Mouse (Mus musculus) hindbrain, embryonic 14.5 days (tissue): ENCODE results near the gene Igsf9. TPM values are rescaled to one million over a fixed set of nuclear protein-coding genes. Genes with fewer than 3 reads are reported as not detected.

Source experiments
- ATAC-seq: fragments of 200-750 bp; cut with Nextera tagmentation; 2 replicates; pipeline ENCODE4 v1.8.0; 2017; ENCODE audit warnings: moderate number of reproducible peaks, mild to moderate bottlenecking, moderate TSS enrichment, moderate library complexity; ENCODE audit not compliant: low FRiP score
- DNase-seq: peaks from one replicate; pipeline ENCODE4 v3.0.0-alpha.2; 2015; ENCODE audit warnings: low spot score
- H3K27ac ChIP-seq: fragments of 300-500 bp; sonication (generic); 2 replicates; pipeline ENCODE4 v1.5.1; 2014; ENCODE audit warnings: mild to moderate bottlenecking, moderate library complexity
- H3K27me3 ChIP-seq: fragments of 300-500 bp; sonication (generic); 2 replicates; pipeline ENCODE4 v1.6.1; 2014; ENCODE audit warnings: mild to moderate bottlenecking, low read length, mixed read lengths; ENCODE audit not compliant: control insufficient read depth, insufficient read depth
- H3K36me3 ChIP-seq: fragments of 300-500 bp; sonication (generic); replicated peaks from 2 replicates; pipeline ENCODE4 v1.6.1; 2014; ENCODE audit not compliant: control insufficient read depth, insufficient read depth
- H3K4me1 ChIP-seq: fragments of 300-500 bp; sonication (generic); replicated peaks from 2 replicates; pipeline ENCODE4 v1.6.1; 2014; ENCODE audit warnings: antibody characterized with exemption, low read length, mixed read lengths; ENCODE audit not compliant: control insufficient read depth, insufficient read depth
- H3K4me2 ChIP-seq: fragments of 300-500 bp; sonication (generic); replicated peaks from 2 replicates; pipeline ENCODE4 v1.6.1; 2014; ENCODE audit warnings: mild to moderate bottlenecking, moderate library complexity
- H3K4me3 ChIP-seq: fragments of 300-500 bp; sonication (generic); replicated peaks from 2 replicates; pipeline ENCODE4 v1.5.1; 2014; ENCODE audit warnings: mild to moderate bottlenecking, low read length
- H3K9ac ChIP-seq: fragments of 300-500 bp; sonication (generic); 2 replicates; pipeline ENCODE4 v1.6.1; 2014
- H3K9me3 ChIP-seq: fragments of 300-500 bp; sonication (generic); 2 replicates; pipeline ENCODE4 v1.6.1; 2016; ENCODE audit warnings: low read length; ENCODE audit not compliant: control insufficient read depth
- WGBS: fragments of 180-500 bp; shearing (Covaris S2); extraction: QIAGEN DNeasy Blood & Tissue Kit; methylation state at CpG from one replicate; pipeline ENCODE4 v1.1.7; 2014; 5-methylcytosine and 5-hydroxymethylcytosine counted together
- polyA plus RNA-seq: library from polyadenylated mRNA; unstranded; fragments of >200 nt; fragmentation: Nextera tagmentation; extraction: Ambion mirVana; gene quantifications from 2 replicates; pipeline ENCODE4 v1.2.1, GENCODE M21; 2014

The Igsf9 gene
- polyA plus RNA-seq, 1 experiment from 2014 or later, result 28.5 TPM

DNA sequence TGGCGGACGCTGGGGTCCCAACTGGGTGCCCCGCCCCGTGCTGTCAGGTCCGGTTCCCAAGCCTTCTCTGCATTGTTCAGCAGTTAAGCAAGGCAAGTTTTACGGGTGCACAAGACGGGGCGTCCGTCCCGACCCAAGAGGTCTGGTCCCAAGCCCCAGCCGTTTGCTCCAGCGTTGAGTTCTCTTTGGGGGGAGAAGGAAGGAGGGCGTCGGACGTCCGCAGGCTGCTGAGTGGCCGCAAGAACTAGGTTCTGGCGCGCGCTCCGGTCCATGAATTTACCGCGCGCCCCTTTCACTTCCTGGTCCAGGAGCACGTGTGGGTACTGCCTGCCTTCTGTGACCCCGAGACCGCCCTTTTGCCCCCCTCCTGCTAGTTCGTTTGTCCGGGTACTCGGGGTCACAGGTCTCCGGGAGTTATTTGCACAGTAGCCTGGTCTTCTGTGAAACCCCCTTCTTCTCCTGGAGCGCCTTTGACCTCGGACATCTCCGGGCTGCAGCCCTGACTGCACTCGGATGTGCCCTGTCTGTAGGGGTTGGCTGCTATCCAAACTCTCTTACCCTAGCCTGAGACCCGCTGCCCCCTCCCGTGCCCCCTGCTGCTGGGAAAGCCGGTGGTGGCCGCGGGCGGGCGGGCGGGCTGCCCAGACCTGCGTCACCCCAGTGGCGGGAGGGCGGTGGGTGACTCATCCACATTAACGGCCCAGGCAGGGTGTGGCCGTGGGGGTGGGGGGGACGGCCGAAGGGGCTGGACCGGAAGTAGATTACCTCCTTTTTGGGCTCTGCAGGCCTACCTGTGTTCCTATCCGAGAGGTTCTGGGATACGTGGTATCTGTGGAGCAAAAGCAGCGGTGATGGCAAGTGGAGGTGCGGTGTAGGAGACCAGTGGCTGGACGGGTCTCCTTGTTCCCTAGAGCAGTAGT lies 19.1 kb downstream of the Igsf9 start:
- peak overlapping the region; percentile 51 for H3K4me2 ChIP-seq
- 2% methylated on average over 56 of the region's 56 CpGs for WGBS
- H3K4me3 ChIP-seq, result peak overlapping the region; percentile 35
- peaks cover 38% of the 10 kb centered on the region for H3K4me1 ChIP-seq
- ATAC-seq, result no peak
- DNase-seq, result no peak
- 0 out of 2 replicates have a peak overlapping the region, but pooled peaks have one; percentile 20 for H3K27ac ChIP-seq
- H3K36me3 ChIP-seq, result peaks cover 31% of the 10 kb centered on the region
- H3K9ac ChIP-seq, result peak overlapping the region; percentile 46
- no peaks in the 10 kb centered on the region for H3K9me3 ChIP-seq
- H3K27me3 ChIP-seq, result peaks cover 37% of the 10 kb centered on the region

DNA sequence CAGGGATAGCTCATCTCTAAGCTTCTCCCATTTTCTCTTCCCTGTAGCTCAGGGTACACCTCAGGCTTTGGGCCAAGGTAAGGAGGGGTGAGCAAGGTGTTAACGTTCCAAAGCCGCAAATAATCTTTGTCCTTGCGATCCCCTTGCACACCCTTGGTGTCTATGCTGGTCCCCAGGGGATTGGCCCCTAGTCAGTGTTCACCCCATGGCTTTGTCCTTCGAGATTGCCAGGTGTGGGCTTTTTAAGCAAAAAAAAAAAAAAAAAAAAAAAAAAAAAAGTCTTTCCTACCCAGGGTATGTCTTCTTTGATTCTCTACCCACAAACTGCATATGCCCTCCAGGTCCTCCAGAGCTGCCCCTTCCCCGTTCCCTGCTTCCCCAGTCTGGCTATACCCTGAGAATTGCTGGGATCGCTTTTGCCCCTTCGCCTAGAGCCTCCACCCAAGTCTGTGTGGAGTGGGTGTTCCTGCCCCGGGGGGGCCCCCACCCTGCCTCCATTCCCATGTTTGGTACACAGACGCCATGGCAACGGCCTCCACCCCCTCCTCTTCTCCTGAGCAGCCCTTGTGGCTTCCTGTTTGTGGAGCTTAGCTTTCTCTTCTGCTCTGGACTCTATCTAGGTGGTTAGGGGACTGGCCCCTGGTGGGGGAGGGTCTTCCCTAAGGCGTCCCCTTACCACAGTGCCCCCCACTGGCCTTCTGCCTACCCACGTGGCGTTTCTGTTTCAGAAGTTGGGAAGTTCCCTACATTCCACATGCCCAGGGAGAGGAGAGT lies 20.0 kb downstream of the Igsf9 start:
- H3K9me3 ChIP-seq, result no peaks in the 10 kb centered on the region
- no peak for DNase-seq
- H3K27ac ChIP-seq, result no peak overlapping the region
- H3K9ac ChIP-seq, result peak overlapping the region; percentile 46; the same call in 1 of the 2 replicates
- WGBS, result 27% methylated on average over 13 of the region's 13 CpGs
- H3K4me2 ChIP-seq, result peak overlapping the region; percentile 51
- H3K4me1 ChIP-seq, result peaks cover 38% of the 10 kb centered on the region
- peak; percentile 4; the same call in 1 of the 2 replicates for ATAC-seq
- peaks cover 23% of the 10 kb centered on the region for H3K36me3 ChIP-seq
- H3K4me3 ChIP-seq, result peak overlapping the region; percentile 35
- peaks cover 37% of the 10 kb centered on the region for H3K27me3 ChIP-seq

DNA sequence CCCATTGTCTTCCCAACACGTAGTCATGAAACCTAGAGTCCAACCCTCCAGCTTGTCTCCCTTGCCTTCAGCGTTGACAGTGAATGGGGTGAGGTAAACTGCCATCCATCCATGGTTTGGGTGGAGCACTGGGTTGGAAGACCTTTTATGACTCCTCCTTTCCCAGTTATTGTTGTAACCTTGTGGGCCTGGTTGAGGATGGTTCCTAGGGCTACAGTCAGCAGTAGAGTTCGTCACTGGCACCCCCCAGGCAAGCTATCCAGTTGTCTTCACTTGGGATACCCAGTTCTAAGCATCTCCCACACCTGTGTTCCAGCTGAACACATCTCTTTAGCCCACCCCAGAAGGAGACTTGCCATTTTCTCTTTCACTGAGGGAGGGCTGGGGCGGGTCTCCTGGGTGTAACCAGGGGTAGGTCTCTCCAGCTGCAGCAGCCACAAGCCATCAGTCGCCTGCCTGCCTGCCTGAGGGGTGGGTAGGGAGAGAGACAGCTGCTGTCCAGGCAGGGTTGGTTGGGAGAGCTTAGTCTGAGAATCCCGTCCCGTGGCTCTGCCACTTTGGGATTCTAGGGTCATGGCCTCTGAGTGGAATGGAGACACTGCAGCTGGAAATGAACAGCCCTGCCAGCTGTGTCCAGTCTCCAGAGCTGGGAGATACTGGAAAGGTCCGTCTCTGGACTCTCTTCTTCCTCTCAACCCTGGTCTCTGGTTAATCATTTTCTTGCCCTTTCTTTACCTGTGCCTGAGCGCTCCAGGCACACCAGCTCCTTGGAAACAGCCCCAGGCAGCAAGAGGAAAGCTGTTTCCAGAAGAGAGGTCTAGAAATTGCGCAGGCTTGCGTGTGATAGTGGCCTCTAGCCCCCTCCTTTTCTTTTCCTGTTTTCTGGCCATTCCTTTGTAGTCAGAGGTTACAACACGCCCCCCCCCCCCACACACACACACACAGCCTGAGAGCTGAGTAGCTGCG lies 20.8 kb downstream of the Igsf9 start:
- peak overlapping the region; percentile 51 for H3K4me2 ChIP-seq
- H3K9ac ChIP-seq, result no peak overlapping the region
- no peak for ATAC-seq
- DNase-seq, result no peak
- no peak overlapping the region for H3K27ac ChIP-seq
- WGBS, result 27% methylated on average over 12 of the region's 13 CpGs
- peaks cover 37% of the 10 kb centered on the region for H3K27me3 ChIP-seq
- peaks cover 38% of the 10 kb centered on the region for H3K4me1 ChIP-seq
- H3K4me3 ChIP-seq, result no peak overlapping the region
- H3K9me3 ChIP-seq, result no peaks in the 10 kb centered on the region
- H3K36me3 ChIP-seq, result peaks cover 16% of the 10 kb centered on the region

DNA sequence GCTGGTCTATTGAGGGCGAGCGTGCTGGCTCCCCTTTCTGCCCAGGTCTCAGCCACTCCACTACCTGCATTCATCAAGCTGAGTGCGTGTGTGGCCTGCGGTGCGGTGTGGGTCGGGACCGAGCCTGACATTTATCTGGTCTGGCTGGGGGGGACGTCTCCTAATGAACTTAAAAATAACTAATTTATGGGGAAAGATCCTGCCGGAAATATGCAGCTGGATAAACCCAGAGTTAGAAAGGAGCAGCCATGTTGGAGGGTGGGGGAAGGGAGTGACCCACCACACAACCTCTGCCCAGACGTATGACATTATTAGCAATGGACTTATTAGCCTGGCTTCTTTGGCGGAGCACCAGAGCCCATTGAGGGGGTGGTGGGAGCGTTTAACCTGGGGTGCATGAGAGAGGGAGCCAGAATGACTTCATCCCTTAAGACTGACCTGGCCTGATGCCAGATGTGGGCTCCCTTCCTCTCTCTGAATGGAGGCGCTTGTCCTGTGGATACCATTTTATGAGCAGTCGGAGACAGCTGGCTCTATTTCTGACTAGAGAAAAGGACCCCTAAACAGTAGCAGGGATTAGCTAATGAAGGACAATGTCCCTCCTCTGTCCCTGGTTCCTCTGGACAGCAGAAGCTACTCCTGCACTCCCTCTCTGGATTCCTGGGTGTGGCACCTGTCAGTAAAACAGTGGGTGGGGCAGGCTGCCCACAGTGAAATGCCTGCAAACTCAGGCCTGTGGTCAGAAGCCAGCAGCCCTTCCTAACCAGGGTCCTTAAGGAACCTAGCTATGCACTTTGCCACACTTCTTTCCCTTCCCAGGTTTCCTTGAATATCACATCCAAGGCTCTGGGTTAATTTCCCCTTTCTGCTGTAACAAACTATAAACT lies 21.8 kb downstream of the Igsf9 start:
- no peaks in the 10 kb centered on the region for H3K9me3 ChIP-seq
- H3K27me3 ChIP-seq, result peaks cover 37% of the 10 kb centered on the region
- no peak overlapping the region; the same call in 1 of the 2 replicates for H3K27ac ChIP-seq
- H3K9ac ChIP-seq, result no peak overlapping the region
- DNase-seq (no peak), ATAC-seq (peak; percentile 46; the same call in 1 of the 2 replicates)
- H3K4me1 ChIP-seq, result peaks cover 38% of the 10 kb centered on the region
- H3K4me2 ChIP-seq, result peak overlapping the region; percentile 51
- 32% methylated on average over 14 of the region's 14 CpGs for WGBS
- peaks cover 9% of the 10 kb centered on the region for H3K36me3 ChIP-seq
- no peak overlapping the region for H3K4me3 ChIP-seq

DNA sequence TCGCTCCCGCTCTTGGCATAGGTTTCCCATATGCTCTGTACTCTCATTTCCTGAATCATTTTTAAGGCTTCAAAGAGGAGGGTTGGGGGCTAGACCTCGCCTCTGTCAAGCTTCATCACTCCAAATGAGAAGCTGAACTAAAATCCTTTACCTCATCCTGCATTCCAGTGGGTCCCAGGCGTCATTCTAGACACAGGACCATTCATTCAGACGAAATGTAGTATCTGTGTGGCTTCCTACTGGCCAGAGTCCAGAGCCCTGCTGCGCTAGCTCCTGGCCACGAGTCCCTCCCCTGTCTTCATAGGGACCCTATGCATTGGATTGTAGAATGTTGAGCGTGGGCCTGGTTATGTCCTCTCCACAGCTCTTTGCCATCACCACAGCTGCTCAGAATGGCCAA lies 23.2 kb downstream of the Igsf9 start:
- peaks cover 38% of the 10 kb centered on the region for H3K4me1 ChIP-seq
- no peak overlapping the region for H3K9ac ChIP-seq
- no peak overlapping the region for H3K4me2 ChIP-seq
- H3K4me3 ChIP-seq, result no peak overlapping the region
- WGBS, result 75% methylated on average over 8 of the region's 8 CpGs
- H3K27me3 ChIP-seq, result peaks cover 28% of the 10 kb centered on the region
- no peak overlapping the region for H3K27ac ChIP-seq
- H3K9me3 ChIP-seq, result no peaks in the 10 kb centered on the region
- H3K36me3 ChIP-seq, result no peaks in the 10 kb centered on the region
- DNase-seq (no peak), ATAC-seq (no peak)

DNA sequence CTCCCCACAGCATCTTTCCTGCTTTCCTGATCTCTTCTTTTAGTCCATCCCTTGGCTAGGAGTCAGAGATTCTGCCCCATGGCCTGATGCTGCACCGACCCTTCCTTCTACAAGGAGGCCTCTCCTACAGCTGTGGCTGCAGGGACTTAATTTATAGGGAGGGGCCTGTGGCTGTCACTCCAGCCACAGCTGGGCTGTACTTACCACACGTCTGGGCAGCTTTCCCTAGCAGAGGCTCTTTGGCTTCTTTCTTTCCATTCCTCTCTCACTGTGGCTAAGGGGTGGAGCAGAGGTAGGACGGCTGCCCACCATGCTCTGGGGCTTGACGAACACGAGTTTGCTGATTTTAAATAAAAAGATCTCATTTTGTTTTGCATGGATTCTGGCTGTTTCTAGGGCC lies 25.4 kb downstream of the Igsf9 start:
- H3K27me3 ChIP-seq, result peaks cover 5% of the 10 kb centered on the region

DNA sequence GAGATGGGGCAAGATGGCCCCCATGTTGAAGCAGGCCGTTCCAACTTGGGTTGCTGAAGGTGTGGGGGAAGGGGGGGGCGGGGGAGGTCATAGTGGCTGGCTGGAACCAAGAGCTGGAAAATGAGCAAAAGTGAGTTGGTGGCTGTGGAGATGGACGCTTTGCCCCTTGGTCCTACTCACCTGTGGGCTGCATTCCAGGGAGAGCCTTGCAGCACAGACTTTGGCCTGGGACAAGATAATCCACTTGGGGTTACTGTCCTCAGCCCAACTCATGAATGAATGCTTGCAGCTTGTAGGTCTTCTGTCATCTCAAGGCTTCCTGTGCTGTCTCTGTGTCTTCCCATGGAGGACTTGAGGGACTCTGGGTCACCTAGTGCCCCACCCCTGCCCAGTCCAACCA lies 26.1 kb downstream of the Igsf9 start:
- Histone ChIP-seq H3K36me3 (no peaks in the 10 kb centered on the region), H3K9ac (no peak overlapping the region), H3K4me1 (peaks cover 14% of the 10 kb centered on the region; the same call in 1 of the 2 replicates), H3K4me2 (no peak overlapping the region), H3K9me3 (no peaks in the 10 kb centered on the region), H3K27ac (no peak overlapping the region), H3K27me3 (no peaks in the 10 kb centered on the region), H3K4me3 (no peak overlapping the region)
- 94% methylated on average over 3 of the region's 3 CpGs for WGBS
- DNase-seq (no peak), ATAC-seq (no peak)

More for the DNA sequence above, 25.4 kb downstream of the Igsf9 start:
- no peak overlapping the region for H3K9ac ChIP-seq
- peaks cover 21% of the 10 kb centered on the region for H3K4me1 ChIP-seq
- no peak overlapping the region for H3K27ac ChIP-seq
- no peaks in the 10 kb centered on the region for H3K36me3 ChIP-seq
- DNase-seq (no peak), ATAC-seq (no peak)
- no peaks in the 10 kb centered on the region for H3K9me3 ChIP-seq
- 60% methylated on average over 5 of the region's 5 CpGs for WGBS
- H3K4me2 ChIP-seq, result no peak overlapping the region
- no peak overlapping the region for H3K4me3 ChIP-seq

DNA sequence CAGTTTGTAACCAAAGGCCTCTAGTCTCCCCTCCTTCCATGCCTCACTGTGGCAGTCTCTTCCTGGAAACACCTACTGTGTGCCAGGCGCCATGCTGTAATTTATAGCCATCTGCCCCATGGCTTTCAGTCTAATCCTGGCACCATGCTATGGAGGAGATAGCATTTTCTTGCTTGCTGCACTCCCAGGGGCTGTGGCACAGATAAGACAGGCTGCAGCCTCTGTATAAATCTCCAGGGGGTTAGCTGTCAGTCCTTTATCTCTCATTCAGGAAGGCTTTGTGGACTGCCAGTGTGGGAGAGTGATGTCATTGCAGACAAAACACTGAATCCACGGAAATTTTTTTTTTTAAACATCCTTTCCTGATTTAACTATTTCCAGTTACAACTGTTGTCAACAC lies 26.6 kb downstream of the Igsf9 start:
- Histone ChIP-seq H3K4me3 (no peak overlapping the region), H3K27ac (no peak overlapping the region), H3K4me2 (no peak overlapping the region), H3K36me3 (no peaks in the 10 kb centered on the region), H3K9me3 (no peaks in the 10 kb centered on the region), H3K4me1 (peaks cover 14% of the 10 kb centered on the region; the same call in 1 of the 2 replicates), H3K27me3 (no peaks in the 10 kb centered on the region), H3K9ac (no peak overlapping the region)
- ATAC-seq, result no peak
- DNase-seq, result no peak
- WGBS, result 44% methylated on average over 2 of the region's 2 CpGs
